Mouse (Mus musculus) macrophage (primary cell): ENCODE data around the gene Gtf3c5. TPM values are rescaled to one million over a fixed set of nuclear protein-coding genes. Genes with fewer than 3 reads are reported as not detected.
A peak's percentile ranks its signal among the peaks of the same experiment; 100 is the strongest.

Source experiments
- H3K27ac ChIP-seq: fragments of 350-480 bp; formaldehyde crosslinking; 2 replicates; pipeline ENCODE4 v1.9.0; 2021
- H3K36me3 ChIP-seq: fragments of 350-480 bp; formaldehyde crosslinking; 2 replicates; pipeline ENCODE4 v1.9.0; 2021; ENCODE audit errors: inconsistent target
- H3K4me3 ChIP-seq: fragments of 350-480 bp; formaldehyde crosslinking; 2 replicates; pipeline ENCODE4 v1.9.0; 2021; ENCODE audit errors: inconsistent target
- H3K79me2 ChIP-seq: fragments of 350-480 bp; formaldehyde crosslinking; 2 replicates; pipeline ENCODE4 v1.9.0; 2021; ENCODE audit errors: inconsistent target
- WGBS: methylation state at CpG from one replicate; pipeline ENCODE4 v1.1.7; 2026; ENCODE audit warnings: inconsistent platforms; ENCODE audit not compliant: missing documents; 5-methylcytosine and 5-hydroxymethylcytosine counted together
- polyA plus RNA-seq: library from polyadenylated mRNA; stranded (reverse); fragments of 250-400 nt; gene quantifications from 3 replicates; pipeline ENCODE4 v1.2.4, GENCODE M21; 2018; ENCODE audit warnings: inconsistent platforms

The Gtf3c5 gene
- polyA plus RNA-seq, 1 experiment from 2014 or later: 14.6 TPM

GRCm38 (mm10) chr2:28566545-28566944 lies 17.0 kb downstream of the Gtf3c5 start:
- Histone ChIP-seq H3K36me3 (peaks cover 41% of the 10 kb centered on the region), H3K79me2 (no peaks in the 10 kb centered on the region), H3K27ac (no peak overlapping the region), H3K4me3 (no peak overlapping the region)
- 82% methylated on average over 5 of the region's 5 CpGs for WGBS

DNA sequence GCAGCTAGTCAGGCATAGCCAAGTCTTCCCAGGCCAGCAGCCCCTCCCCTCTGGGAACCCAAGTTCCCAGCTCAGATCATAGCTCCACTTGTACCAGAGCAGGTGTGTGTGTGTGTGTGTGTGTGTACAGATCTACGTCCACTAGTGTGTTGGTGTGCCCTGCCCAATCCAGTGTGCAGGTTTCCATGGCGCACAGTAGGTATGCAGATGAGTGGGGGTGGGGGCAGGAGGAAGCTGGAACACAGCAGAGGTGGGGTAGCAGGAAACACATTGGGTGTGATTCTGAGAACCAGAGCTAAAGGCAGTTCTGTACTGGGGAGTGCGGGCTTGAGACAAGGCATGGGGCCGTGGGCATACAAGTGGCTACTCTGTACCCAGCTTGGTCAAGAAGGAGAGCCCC lies 19.2 kb downstream of the Gtf3c5 start:
- Histone ChIP-seq H3K27ac (no peak overlapping the region), H3K36me3 (peaks cover 29% of the 10 kb centered on the region), H3K79me2 (no peaks in the 10 kb centered on the region), H3K4me3 (no peak overlapping the region)
- WGBS: 91% methylated on average over 4 of the region's 4 CpGs

GRCm38 (mm10) chr2:28563830-28564229 lies 19.7 kb downstream of the Gtf3c5 start:
- Histone ChIP-seq H3K4me3 (no peak overlapping the region), H3K79me2 (no peaks in the 10 kb centered on the region), H3K27ac (no peak overlapping the region), H3K36me3 (peaks cover 24% of the 10 kb centered on the region)

- Histone ChIP-seq H3K79me2 (no peaks in the 10 kb centered on the region), H3K36me3 (peaks cover 21% of the 10 kb centered on the region), H3K4me3 (no peak within 1 kb of the TSS), H3K27ac (no peak within 1 kb of the TSS)
- 84% methylated on average over 6 of the region's 6 CpGs for WGBS
Observed at GRCm38 (mm10) chr2:28563303-28563702, 20.2 kb downstream of the Gtf3c5 start, which contains the start of gene Cel. TSS of gene Cel (minus strand) at chr2:28563403.

DNA sequence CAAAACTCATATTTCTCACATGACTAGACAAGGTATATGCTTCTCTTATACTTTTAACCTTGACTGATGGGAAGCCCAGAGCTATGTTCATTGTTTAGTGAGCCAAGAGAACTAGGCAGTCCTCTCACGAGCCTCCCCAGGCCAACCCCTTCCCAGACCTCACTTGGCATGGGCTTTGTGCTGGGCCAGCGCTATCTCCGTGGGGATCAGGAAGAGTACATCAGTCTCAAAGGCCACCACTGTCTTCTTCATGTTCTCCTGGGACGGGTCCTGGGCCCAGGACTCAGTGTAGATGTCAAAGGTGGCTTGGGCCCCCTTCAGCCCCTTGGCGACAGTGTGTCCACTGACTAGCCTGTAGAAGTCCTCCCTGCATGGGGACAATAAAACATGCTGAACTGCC lies 26.1 kb downstream of the Gtf3c5 start:
- no peaks in the 10 kb centered on the region for H3K79me2 ChIP-seq
- WGBS: 86% methylated on average over 5 of the region's 5 CpGs
- H3K4me3 ChIP-seq: no peak overlapping the region
- H3K36me3 ChIP-seq: peaks cover 9% of the 10 kb centered on the region
- H3K27ac ChIP-seq: no peak overlapping the region

DNA sequence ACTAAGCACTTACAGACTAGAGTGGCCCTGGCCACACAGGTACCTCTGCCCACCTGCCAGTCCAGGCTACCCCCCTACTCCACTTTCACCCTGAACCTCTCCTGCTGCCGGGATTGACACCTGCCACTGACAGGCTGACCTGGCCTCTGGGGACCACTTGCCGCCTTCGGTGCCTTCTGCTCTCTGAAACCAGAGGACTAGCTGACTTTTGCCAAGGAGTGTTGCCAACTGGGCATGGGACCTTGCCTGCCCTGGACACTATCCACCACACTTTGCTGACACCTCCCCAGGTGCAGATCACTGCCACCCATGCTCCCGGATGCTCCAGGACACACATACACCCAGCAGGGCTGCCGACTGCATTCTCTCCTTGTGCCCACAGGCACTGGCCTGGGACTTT lies 31.2 kb downstream of the Gtf3c5 start:
- 98% methylated on average over 5 of the region's 5 CpGs for WGBS

DNA sequence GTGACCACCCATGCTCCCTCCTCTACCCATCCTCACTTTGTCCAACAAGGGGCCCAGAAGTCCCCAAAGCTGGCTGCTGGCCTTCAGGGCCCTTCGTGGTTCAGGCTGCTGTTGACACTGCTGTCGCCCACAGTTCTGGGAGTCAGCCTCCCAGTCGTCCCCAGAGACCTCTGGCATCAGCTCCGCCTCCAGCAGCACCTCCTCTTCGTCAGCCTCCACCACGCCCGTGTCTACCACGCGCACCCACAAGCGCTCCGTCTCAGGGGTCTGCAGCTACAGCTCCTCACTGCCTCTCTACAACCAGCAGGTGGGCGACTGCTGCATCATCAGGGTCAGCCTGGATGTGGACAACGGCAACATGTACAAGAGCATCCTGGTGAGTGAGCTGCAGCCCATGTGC lies 34.4 kb downstream of the Gtf3c5 start:
- no peaks in the 10 kb centered on the region for H3K79me2 ChIP-seq
- WGBS: 98% methylated on average over 13 of the region's 13 CpGs
- no peak overlapping the region for H3K27ac ChIP-seq
- H3K36me3 ChIP-seq: peaks cover 65% of the 10 kb centered on the region
- H3K4me3 ChIP-seq: no peak overlapping the region

More for the DNA sequence above, 31.2 kb downstream of the Gtf3c5 start:
- no peak overlapping the region for H3K27ac ChIP-seq
- H3K36me3 ChIP-seq: peaks cover 50% of the 10 kb centered on the region
- H3K4me3 ChIP-seq: no peak overlapping the region
- no peaks in the 10 kb centered on the region for H3K79me2 ChIP-seq

DNA sequence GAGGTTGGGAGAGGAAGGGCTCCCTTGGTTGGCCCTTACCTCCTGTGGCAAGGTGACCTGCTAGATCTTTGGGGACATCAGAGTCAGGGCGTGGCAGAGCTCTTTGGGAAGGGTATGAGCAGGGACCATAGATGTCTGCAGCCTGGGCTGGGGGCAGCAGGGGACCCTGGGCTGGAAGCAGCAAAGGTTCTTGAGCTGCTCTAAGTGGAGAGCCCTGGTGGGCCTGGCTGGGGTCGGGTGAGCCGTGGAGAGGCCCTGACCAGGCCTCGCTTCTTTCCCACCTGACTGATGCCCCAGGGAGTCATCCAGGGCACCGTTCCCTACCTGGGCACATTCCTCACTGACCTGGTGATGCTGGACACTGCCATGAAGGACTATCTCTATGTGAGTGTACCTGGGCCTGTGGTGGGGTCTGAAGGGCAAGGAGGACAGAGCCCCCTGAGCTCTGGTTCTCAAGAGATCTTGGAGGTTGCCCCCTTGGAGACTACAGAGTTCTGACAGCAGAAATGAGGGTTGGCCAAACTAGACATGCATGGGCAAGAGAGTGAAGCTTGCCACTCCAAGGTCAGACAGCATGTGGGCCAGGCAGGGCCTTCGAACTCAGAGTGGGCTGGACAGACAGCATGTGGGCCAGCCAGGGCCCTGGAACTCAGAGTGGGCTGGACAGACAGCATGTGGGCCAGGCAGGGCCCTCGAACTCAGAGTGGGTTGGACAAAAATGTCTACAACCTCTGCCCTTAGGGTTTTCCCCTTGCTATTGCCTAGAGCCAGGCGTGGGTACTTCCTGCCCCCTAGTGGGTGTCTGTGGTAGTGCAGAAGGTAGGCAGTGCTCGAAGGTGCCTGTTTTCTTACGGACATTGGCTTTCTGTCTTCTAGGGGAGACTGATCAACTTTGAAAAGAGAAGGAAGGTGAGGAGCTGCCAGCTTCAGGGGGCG lies 36.0 kb downstream of the Gtf3c5 start:
- Histone ChIP-seq H3K79me2 (no peaks in the 10 kb centered on the region), H3K4me3 (no peak overlapping the region), H3K36me3 (peaks cover 73% of the 10 kb centered on the region), H3K27ac (no peak overlapping the region)
- WGBS: 59% methylated on average over 11 of the region's 11 CpGs

DNA sequence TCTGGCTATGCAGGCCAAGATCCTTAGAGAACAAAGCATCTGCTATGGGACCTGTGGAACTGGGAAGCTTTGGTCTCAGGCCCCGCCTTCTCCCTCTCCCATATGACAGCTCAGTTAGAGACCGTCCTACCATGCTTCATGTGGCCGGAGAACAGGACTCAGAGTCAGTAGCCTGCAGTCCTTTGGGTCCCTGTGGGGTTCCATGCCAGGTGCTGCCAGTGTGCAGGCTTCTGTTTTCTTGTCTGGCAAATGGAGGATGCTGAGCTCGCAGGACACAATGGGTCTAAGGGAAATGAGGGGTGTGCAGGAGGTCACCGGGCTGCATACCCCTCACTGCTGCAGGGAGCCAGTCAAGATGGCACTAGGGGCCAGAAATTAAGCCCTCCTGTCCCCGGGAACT lies 37.0 kb downstream of the Gtf3c5 start:
- Histone ChIP-seq H3K27ac (no peak overlapping the region), H3K36me3 (peaks cover 70% of the 10 kb centered on the region), H3K79me2 (no peaks in the 10 kb centered on the region), H3K4me3 (no peak overlapping the region)
- WGBS: 92% methylated on average over 6 of the region's 6 CpGs

GRCm38 (mm10) chr2:28545976-28546375 lies 37.6 kb downstream of the Gtf3c5 start:
- Histone ChIP-seq H3K4me3 (no peak overlapping the region), H3K27ac (no peak overlapping the region), H3K79me2 (no peaks in the 10 kb centered on the region), H3K36me3 (peaks cover 65% of the 10 kb centered on the region)

GRCm38 (mm10) chr2:28543894-28544293 lies 39.7 kb downstream of the Gtf3c5 start:
- Histone ChIP-seq H3K79me2 (no peaks in the 10 kb centered on the region; the same call in 1 of the 2 replicates), H3K4me3 (no peak overlapping the region), H3K36me3 (peaks cover 44% of the 10 kb centered on the region; the same call in 1 of the 2 replicates), H3K27ac (no peak overlapping the region)
- WGBS: 94% methylated on average over 8 of the region's 8 CpGs

DNA sequence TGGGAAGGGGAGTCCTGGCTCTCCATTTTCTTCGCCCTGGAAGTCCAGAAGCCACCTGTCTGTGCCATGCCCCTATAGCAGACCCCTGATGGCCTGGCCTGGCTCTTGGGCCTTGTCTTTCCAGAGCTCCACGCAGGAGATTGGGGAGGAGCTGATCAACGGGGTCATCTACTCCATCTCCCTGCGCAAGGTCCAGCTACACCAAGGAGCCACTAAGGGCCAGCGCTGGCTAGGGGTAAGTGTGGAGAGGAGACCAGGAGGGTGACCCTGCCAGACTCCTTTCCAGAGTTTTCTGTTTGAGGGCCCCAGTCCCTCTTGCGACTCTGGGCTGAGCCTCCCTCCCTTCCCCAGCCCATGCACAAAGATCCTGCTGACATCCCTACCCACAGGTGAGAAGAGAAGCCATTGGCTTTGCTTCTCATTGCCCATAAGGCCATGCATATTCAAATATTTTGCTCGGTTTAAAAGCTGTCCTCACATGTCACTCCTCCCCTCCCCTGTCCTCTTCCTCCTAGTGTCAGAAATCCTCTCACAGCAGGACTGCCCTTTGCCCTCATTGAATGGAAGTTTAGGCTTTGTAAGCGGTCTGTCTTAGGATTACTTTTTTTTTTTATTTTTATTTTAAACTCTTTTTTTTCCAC lies 42.8 kb downstream of the Gtf3c5 start:
- peaks cover 29% of the 10 kb centered on the region; the same call in 1 of the 2 replicates for H3K79me2 ChIP-seq
- 81% methylated on average over 8 of the region's 8 CpGs for WGBS
- H3K27ac ChIP-seq: peak overlapping the region; percentile 94
- no peak overlapping the region for H3K4me3 ChIP-seq
- peaks cover 38% of the 10 kb centered on the region; the same call in 1 of the 2 replicates for H3K36me3 ChIP-seq

DNA sequence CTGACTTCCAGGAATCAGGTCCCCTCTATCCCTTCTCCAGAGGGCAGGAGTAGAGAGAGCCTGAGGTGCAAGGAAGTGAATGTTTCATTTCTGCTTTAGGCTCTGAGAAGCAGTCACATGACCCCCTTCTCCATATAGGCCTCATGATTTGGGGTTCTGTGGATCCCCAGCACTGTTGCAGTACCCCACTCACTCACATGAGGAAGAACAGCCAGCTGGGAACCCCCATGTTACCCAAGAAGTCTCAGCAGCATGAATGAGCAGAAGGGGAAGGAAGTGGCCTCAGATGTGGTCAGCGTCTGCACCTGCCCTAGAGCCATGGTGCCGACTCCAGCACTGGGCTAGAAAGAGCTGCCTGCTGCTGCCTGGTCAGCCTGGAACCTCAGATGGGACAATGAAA lies 43.6 kb downstream of the Gtf3c5 start:
- H3K4me3 ChIP-seq: no peak overlapping the region
- peaks cover 36% of the 10 kb centered on the region; the same call in 1 of the 2 replicates for H3K79me2 ChIP-seq
- H3K27ac ChIP-seq: peak overlapping the region; percentile 94
- 3% methylated on average over 2 of the region's 2 CpGs for WGBS
- peaks cover 31% of the 10 kb centered on the region; the same call in 1 of the 2 replicates for H3K36me3 ChIP-seq

GRCm38 (mm10) chr2:28539206-28539605 lies 44.3 kb downstream of the Gtf3c5 start:
- Histone ChIP-seq H3K79me2 (peaks cover 44% of the 10 kb centered on the region; the same call in 1 of the 2 replicates), H3K36me3 (peaks cover 24% of the 10 kb centered on the region; the same call in 1 of the 2 replicates), H3K27ac (peak overlapping the region; percentile 94), H3K4me3 (no peak overlapping the region)
- 59% methylated on average over 7 of the region's 7 CpGs for WGBS

DNA sequence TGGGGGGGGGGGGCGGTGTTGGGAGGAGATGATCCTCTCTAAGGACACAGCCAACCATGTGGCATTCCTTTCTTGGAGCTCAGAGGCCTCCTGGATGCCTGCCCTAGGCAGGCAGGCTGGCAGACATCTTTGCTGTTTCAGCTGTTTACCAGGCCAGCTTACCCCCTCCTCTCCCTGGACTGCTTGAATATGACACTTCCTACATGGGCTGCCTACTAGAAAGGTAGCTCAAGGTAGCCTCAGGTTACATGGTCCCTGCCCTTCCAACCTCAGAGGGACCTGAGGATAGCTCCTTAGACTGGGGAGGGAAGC lies 44.8 kb downstream of the Gtf3c5 start:
- Histone ChIP-seq H3K27ac (peak overlapping the region; percentile 94), H3K79me2 (peaks cover 48% of the 10 kb centered on the region; the same call in 1 of the 2 replicates), H3K36me3 (peaks cover 19% of the 10 kb centered on the region; the same call in 1 of the 2 replicates), H3K4me3 (no peak overlapping the region)
- WGBS: 83% methylated on average over 1 of the region's 1 CpGs
